Mouse (Mus musculus): ENCODE results near the gene Btbd3. TPM values are rescaled to one million over a fixed set of nuclear protein-coding genes. Genes with fewer than 3 reads are reported as not detected.

Gene Btbd3
- polyA plus RNA-seq, 1 experiment from 2014 or later: 21.3 TPM

- no peak overlapping the region for H3K9ac ChIP-seq
- WGBS: 81% methylated on average over 2 of the region's 2 CpGs
- no peak overlapping the region for H3K27ac ChIP-seq
- H3K4me1 ChIP-seq: no peaks in the 10 kb centered on the region
- H3K4me3 ChIP-seq (replicated peaks): no peak overlapping the region
- H3K4me2 ChIP-seq: no peak overlapping the region
- H3K9me3 ChIP-seq: no peaks in the 10 kb centered on the region
- no peaks in the 10 kb centered on the region for H3K36me3 ChIP-seq
- no peak for ATAC-seq (ENCODE audit: insufficient read depth, low FRiP score, low read depth)
- H3K27me3 ChIP-seq (replicated peaks): no peaks in the 10 kb centered on the region
These were observed 331.0 kb downstream of the Btbd3 start for GRCm38 (mm10) chr2:138587335-138587734.

GRCm38 (mm10) chr2:138587795-138588545, 331.6 kb downstream of the Btbd3 start:
- Histone ChIP-seq H3K9me3 (no peaks in the 10 kb centered on the region), H3K4me1 (no peaks in the 10 kb centered on the region), H3K27me3 (replicated peaks) (no peaks in the 10 kb centered on the region), H3K27ac (no peak overlapping the region), H3K4me2 (no peak overlapping the region), H3K9ac (no peak overlapping the region), H3K4me3 (replicated peaks) (no peak overlapping the region), H3K36me3 (no peaks in the 10 kb centered on the region)
- no peak for ATAC-seq (ENCODE audit: insufficient read depth, low FRiP score, low read depth)
- 87% methylated on average over 7 of the region's 7 CpGs for WGBS

DNA sequence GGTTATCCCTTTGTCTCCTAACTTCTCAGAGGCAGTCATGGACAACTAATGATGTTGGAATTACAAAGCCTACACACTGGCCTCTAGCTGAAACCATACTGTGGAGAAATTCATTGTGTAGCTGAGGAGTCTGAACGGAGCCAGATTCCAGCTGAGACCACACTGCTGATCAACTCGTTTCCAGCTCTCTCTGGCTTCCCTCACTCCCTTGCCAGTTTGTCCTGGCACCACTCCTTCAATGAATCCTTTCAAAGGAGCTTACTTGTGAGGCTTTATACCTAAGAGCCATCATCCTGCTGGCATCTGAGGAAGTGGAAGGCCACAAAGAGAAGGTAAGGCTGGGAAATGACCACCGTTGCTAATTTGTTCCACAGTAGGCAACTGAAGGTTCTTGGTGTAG, 332.7 kb downstream of the Btbd3 start:
- H3K4me2 ChIP-seq: no peak overlapping the region
- no peaks in the 10 kb centered on the region for H3K9me3 ChIP-seq
- 88% methylated on average over 3 of the region's 3 CpGs for whole genome bisulfite sequencing
- H3K4me3 ChIP-seq (replicated peaks): no peak overlapping the region
- H3K36me3 ChIP-seq: no peaks in the 10 kb centered on the region
- no peaks in the 10 kb centered on the region for H3K27me3 ChIP-seq (replicated peaks)
- H3K9ac ChIP-seq: no peak overlapping the region
- no peaks in the 10 kb centered on the region for H3K4me1 ChIP-seq
- no peak for ATAC-seq (ENCODE audit: insufficient read depth, low FRiP score, low read depth)
- H3K27ac ChIP-seq: no peak overlapping the region

- H3K4me3 ChIP-seq (replicated peaks): no peak overlapping the region
- no peaks in the 10 kb centered on the region for H3K27me3 ChIP-seq (replicated peaks)
- H3K36me3 ChIP-seq: no peaks in the 10 kb centered on the region
- H3K4me2 ChIP-seq: no peak overlapping the region
- H3K4me1 ChIP-seq: no peaks in the 10 kb centered on the region
- H3K9me3 ChIP-seq: no peaks in the 10 kb centered on the region
- peak; percentile 56; the same call in 1 of the 2 replicates for ATAC-seq (ENCODE audit: insufficient read depth, low FRiP score, low read depth)
- H3K9ac ChIP-seq: no peak overlapping the region
- 55% methylated on average over 1 of the region's 1 CpGs for WGBS
- H3K27ac ChIP-seq: no peak overlapping the region
These were observed 333.9 kb downstream of the Btbd3 start for GRCm38 (mm10) chr2:138590307-138590706.

DNA sequence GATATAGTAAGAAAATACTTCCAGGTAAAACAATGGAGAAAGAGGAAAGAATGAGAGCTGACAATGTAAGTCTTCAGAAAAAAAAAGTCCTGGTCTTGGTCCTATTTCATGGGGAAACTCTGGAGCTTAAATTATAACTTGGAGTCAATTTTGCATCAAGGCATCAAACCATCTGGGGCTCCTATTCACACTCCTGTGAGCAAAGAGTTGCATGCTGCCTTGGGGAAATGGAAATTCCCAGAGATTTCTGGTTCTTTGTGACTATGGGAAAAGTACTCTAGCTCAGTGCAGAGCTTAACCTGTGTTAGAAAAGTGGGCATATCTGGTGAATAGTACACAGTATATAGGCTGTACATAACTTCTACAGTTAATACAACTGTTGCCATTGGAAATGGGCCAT, 356.0 kb downstream of the Btbd3 start:
- no peaks in the 10 kb centered on the region for H3K4me1 ChIP-seq
- H3K4me3 ChIP-seq (replicated peaks): no peak overlapping the region
- H3K4me2 ChIP-seq: no peak overlapping the region
- no peaks in the 10 kb centered on the region for H3K9me3 ChIP-seq
- no peaks in the 10 kb centered on the region for H3K36me3 ChIP-seq
- H3K9ac ChIP-seq: no peak overlapping the region
- H3K27ac ChIP-seq: no peak overlapping the region
- no peak for ATAC-seq (ENCODE audit: insufficient read depth, low FRiP score, low read depth)
- H3K27me3 ChIP-seq (replicated peaks): no peaks in the 10 kb centered on the region

- H3K4me2 ChIP-seq: no peak overlapping the region
- no peak for ATAC-seq (ENCODE audit: insufficient read depth, low FRiP score, low read depth)
- no peaks in the 10 kb centered on the region for H3K36me3 ChIP-seq
- WGBS: 76% methylated on average over 5 of the region's 5 CpGs
- no peaks in the 10 kb centered on the region for H3K4me1 ChIP-seq
- H3K9me3 ChIP-seq: no peaks in the 10 kb centered on the region
- no peak overlapping the region for H3K4me3 ChIP-seq (replicated peaks)
- H3K27me3 ChIP-seq (replicated peaks): no peaks in the 10 kb centered on the region
- no peak overlapping the region for H3K9ac ChIP-seq
- no peak overlapping the region for H3K27ac ChIP-seq
These were observed 361.1 kb downstream of the Btbd3 start for GRCm38 (mm10) chr2:138617501-138617900.

All from stomach, embryonic 15.5 days (tissue).